Comparison of ENCODE assay signal across 10 mouse cellular contexts in genomic region chr10:29087823-29088222, GRCm38 (mm10). TPM values are rescaled to one million over a fixed set of nuclear protein-coding genes. Genes with fewer than 3 reads are reported as not detected.
DNase-seq lines count a peak whose midpoint lies in the region; ATAC-seq lines count a peak whose summit lies in the region.
"Had no signal": no experiment of that assay in that cellular context is flagged by ENCODE, and none has a peak within 500 bp of the region (broad histone marks: within the 10 kb centered on the region; RNA-seq: fewer than 3 reads in every experiment).

No protein-coding gene starts in this region.

- no peaks in the 10 kb centered on the region for H3K4me1 ChIP-seq in forebrain, embryonic 11.5 days (replicated peaks; ENCODE audit: control insufficient read depth, insufficient read depth, low read length)
- H3K4me1 ChIP-seq in forebrain, embryonic 12.5 days: no peaks in the 10 kb centered on the region
- H3K4me1 ChIP-seq: embryonic facial prominence, embryonic 13.5 days had no signal

- 20% methylated on average over 1 of the region's 1 CpGs for WGBS in forebrain, embryonic 11.5 days
- 28% methylated on average over 1 of the region's 1 CpGs for WGBS in forebrain, embryonic 12.5 days

- no peak overlapping the region for H3K4me2 ChIP-seq in forebrain, embryonic 11.5 days (ENCODE audit: low read depth, low read length, severe bottlenecking)
- no peak overlapping the region for H3K4me2 ChIP-seq in forebrain, embryonic 12.5 days
- H3K4me2 ChIP-seq: embryonic facial prominence, embryonic 13.5 days had no signal

- no peaks in the 10 kb centered on the region for H3K27me3 ChIP-seq in forebrain, embryonic 11.5 days (ENCODE audit: control insufficient read depth, insufficient read depth, low read length)
- H3K27me3 ChIP-seq in forebrain, embryonic 12.5 days: no peaks in the 10 kb centered on the region
- H3K27me3 ChIP-seq: embryonic facial prominence, embryonic 13.5 days had no signal

- no peak for DNase-seq in forebrain, embryonic 11.5 days (ENCODE audit: low spot score)
- DNase-seq in lung, postnatal 10 days: peak; percentile 10
- DNase-seq in lung, adult 18-20 months: no peak
- DNase-seq in embryo, embryonic 11.5 days (ENCODE audit: low read depth, low spot score): peak; percentile 7
- DNase-seq in retina, embryonic 14.5 days (ENCODE audit: low spot score): peak; percentile 66
- DNase-seq in thymus, postnatal 25 days: no peak
- no peak for DNase-seq in T-cell, adult 2 months (ENCODE audit: low spot score)
- DNase-seq: kidney, postnatal 14 days had no signal

- H3K27ac ChIP-seq in forebrain, embryonic 11.5 days (ENCODE audit: low read depth, low read length): no peak overlapping the region
- H3K27ac ChIP-seq in forebrain, embryonic 12.5 days: no peak overlapping the region
- H3K27ac ChIP-seq: embryonic facial prominence, embryonic 13.5 days had no signal

- H3K4me3 ChIP-seq in forebrain, embryonic 11.5 days (ENCODE audit: low read depth, low read length): no peak overlapping the region
- H3K4me3 ChIP-seq in forebrain, embryonic 12.5 days (replicated peaks): no peak overlapping the region
- H3K4me3 ChIP-seq: embryonic facial prominence, embryonic 13.5 days had no signal

- H3K9ac ChIP-seq in forebrain, embryonic 11.5 days (ENCODE audit: low read length): no peak overlapping the region
- H3K9ac ChIP-seq in forebrain, embryonic 12.5 days: no peak overlapping the region
- H3K9ac ChIP-seq: embryonic facial prominence, embryonic 13.5 days had no signal

- no peaks in the 10 kb centered on the region for H3K36me3 ChIP-seq in forebrain, embryonic 11.5 days (ENCODE audit: control insufficient read depth, insufficient read depth, low read length)
- no peaks in the 10 kb centered on the region for H3K36me3 ChIP-seq in forebrain, embryonic 12.5 days (replicated peaks)
- H3K36me3 ChIP-seq: embryonic facial prominence, embryonic 13.5 days had no signal

- 0 out of 2 replicates have a peak, but pooled peaks have one; percentile 44 for ATAC-seq in forebrain, embryonic 11.5 days (replicated peaks; ENCODE audit: low FRiP score)
- ATAC-seq in forebrain, embryonic 12.5 days (ENCODE audit: low FRiP score): no peak

- H3K9me3 ChIP-seq in forebrain, embryonic 11.5 days (ENCODE audit: control insufficient read depth, low read length): no peaks in the 10 kb centered on the region
- no peaks in the 10 kb centered on the region for H3K9me3 ChIP-seq in forebrain, embryonic 12.5 days
- H3K9me3 ChIP-seq: embryonic facial prominence, embryonic 13.5 days had no signal

RNA-seq across cellular contexts. Expression of gene Soga3, which starts 55.8 kb away (rescaled TPM):
- 28.7 and 29.8 TPM in 2 replicates for polyA plus RNA-seq in forebrain, embryonic 11.5 days (2014; fragmentation: Nextera tagmentation; extraction: Ambion mirVana)
- 67.4 and 71.0 TPM in 2 replicates for polyA plus RNA-seq in forebrain, embryonic 12.5 days (2016; fragmentation: Nextera tagmentation; extraction: Ambion mirVana)

Comparison
In these comparisons a context has a peak if more than half of its experiments do, and no peak if none do; other contexts are left out.
1. DNase-seq: peak in lung, postnatal 10 days (single experiment), embryo, embryonic 11.5 days (single experiment) and retina, embryonic 14.5 days (single experiment); none in forebrain, embryonic 11.5 days (single experiment), lung, adult 18-20 months (0 of 2), thymus, postnatal 25 days (single experiment) and T-cell, adult 2 months (single experiment).